Mouse (Mus musculus): ENCODE data around the gene Kcp. TPM values are rescaled to one million over a fixed set of nuclear protein-coding genes. Genes with fewer than 3 reads are reported as not detected.

Gene Kcp
- polyA plus RNA-seq, 2 experiments: 27.1 to 92.4 TPM

DNA sequence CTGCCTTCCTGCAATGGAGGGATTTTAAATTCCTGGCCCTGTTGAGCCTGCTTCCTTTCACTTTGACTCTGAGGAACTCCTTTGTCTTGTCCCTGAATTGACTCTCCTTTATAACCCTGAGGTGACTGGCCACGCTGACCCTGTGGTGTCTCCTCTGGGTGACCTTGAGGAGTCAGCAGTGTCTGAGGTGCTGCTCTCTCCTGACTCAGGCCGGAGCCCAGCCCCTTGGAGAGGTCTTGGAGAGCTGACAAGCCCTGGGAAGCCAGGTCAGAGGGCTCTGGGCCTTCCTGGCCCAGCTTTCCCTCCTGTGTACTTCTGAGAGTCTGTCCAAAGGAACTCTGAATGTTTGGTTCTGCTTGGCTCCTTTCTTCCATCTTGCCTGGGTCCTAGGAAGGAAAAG lies 33.0 kb downstream of the Kcp start:
- no peaks in the 10 kb centered on the region for H3K9me3 ChIP-seq (ENCODE audit: control insufficient read depth, low read length)
- H3K4me1 ChIP-seq (ENCODE audit: control insufficient read depth, insufficient read depth, low read length): peaks cover 3% of the 10 kb centered on the region; the same call in 1 of the 2 replicates
- H3K4me2 ChIP-seq (replicated peaks; ENCODE audit: low read depth, low read length, severe bottlenecking): no peak overlapping the region
- H3K27me3 ChIP-seq (ENCODE audit: control insufficient read depth, insufficient read depth, low read length): no peaks in the 10 kb centered on the region
- H3K4me3 ChIP-seq (replicated peaks; ENCODE audit: low read length): no peak overlapping the region
- no peak overlapping the region for H3K27ac ChIP-seq (replicated peaks; ENCODE audit: low read depth, low read length)
- DNase-seq (ENCODE audit: low spot score): no peak
- no peak for ATAC-seq (ENCODE audit: low FRiP score, low read depth)
- no peak for TF ChIP-seq POLR2A (IDR thresholded peaks at IDR 0.05; ENCODE audit: borderline replicate concordance, extremely low read depth, insufficient read depth, insufficient read length)
- 72% methylated on average over 2 of the region's 2 CpGs for WGBS
- peaks cover 13% of the 10 kb centered on the region for H3K36me3 ChIP-seq (ENCODE audit: control insufficient read depth, insufficient read depth, low read length)
- no peak overlapping the region for H3K9ac ChIP-seq (ENCODE audit: low read depth, low read length, severe bottlenecking)

DNA sequence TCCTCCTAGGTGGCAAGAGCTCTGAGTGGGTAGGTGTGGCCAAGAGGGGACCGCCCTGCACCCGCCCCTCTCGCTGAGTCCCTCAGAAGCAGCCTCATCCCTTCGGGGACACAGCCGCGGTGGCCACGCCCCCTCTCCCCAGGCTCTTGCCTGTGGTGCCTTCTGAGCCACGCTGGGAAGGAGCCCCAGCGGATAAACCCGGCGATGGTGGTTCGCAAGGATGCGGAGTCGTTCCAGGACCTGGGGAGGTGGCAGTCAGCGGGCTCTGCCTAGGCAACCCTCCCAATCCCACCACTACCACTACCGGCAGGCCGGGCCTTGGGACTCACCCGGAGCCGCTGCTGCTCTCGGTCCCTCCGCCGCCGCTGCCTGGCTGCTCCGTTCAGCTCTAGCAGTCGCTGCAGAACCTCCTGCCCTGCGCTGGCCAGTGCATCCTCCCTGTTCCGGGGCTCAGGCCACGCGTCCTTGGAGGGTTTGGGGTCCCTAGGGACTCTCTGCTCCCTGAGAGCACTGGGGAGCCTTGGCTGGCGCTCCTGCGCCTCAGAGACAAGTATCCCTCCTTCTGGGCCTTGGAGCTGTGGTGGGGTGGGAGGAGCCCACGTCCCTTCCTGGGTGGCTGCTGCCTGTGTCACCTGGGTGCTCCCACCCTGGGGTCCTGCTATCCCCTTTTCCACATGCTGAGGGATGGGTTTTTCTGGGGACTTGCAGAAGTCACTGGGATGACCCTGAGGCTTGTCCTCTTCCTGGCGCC lies 33.6 kb downstream of the Kcp start:
- Histone ChIP-seq H3K9me3 (ENCODE audit: control insufficient read depth, low read length) (no peaks in the 10 kb centered on the region), H3K4me1 (ENCODE audit: control insufficient read depth, insufficient read depth, low read length) (peaks cover 3% of the 10 kb centered on the region; the same call in 1 of the 2 replicates), H3K4me2 (replicated peaks; ENCODE audit: low read depth, low read length, severe bottlenecking) (peak overlapping the region; percentile 53), H3K36me3 (ENCODE audit: control insufficient read depth, insufficient read depth, low read length) (peaks cover 13% of the 10 kb centered on the region), H3K9ac (ENCODE audit: low read depth, low read length, severe bottlenecking) (peak overlapping the region; percentile 39), H3K27me3 (ENCODE audit: control insufficient read depth, insufficient read depth, low read length) (no peaks in the 10 kb centered on the region), H3K4me3 (replicated peaks; ENCODE audit: low read length) (peak overlapping the region; percentile 35), H3K27ac (replicated peaks; ENCODE audit: low read depth, low read length) (no peak overlapping the region)
- TF ChIP-seq POLR2A (IDR thresholded peaks at IDR 0.05; ENCODE audit: borderline replicate concordance, extremely low read depth, insufficient read depth, insufficient read length): no peak
- 4% methylated on average over 28 of the region's 33 CpGs for WGBS
- DNase-seq (ENCODE audit: low spot score): peak; percentile 68
- peak; percentile 77 for ATAC-seq (ENCODE audit: low FRiP score, low read depth)

DNA sequence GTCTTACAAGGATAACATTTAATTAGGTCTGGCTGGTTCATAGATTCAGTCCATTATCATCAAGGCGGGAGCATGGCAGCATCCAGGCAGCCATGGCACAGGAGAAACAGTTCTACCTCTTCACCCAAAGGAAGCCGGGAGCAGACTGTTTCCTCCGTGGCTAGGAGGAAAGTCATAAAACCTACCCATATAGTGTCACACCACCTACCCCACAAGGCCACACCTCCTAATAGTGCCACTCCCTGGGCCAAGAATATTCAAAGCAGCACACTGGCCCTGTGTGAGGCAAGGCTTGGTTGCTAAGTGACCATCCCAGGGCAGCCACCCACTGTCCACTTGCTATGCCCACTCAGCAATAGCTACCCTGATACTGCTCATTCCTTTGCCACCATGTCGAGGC lies 36.6 kb downstream of the Kcp start, which contains the start of gene Atp6v1fnb:
TSS of gene Atp6v1fnb (plus strand) at position 301 of the 400 bp plus-strand sequence.
- WGBS: 93% methylated on average over 4 of the region's 4 CpGs
- no peak for DNase-seq (ENCODE audit: low spot score)
- no peak for TF ChIP-seq POLR2A (IDR thresholded peaks at IDR 0.05; ENCODE audit: borderline replicate concordance, extremely low read depth, insufficient read depth, insufficient read length)
- Histone ChIP-seq H3K9ac (ENCODE audit: low read depth, low read length, severe bottlenecking) (no peak within 1 kb of the TSS), H3K4me1 (ENCODE audit: control insufficient read depth, insufficient read depth, low read length) (peaks cover 11% of the 10 kb centered on the region), H3K27me3 (ENCODE audit: control insufficient read depth, insufficient read depth, low read length) (no peaks in the 10 kb centered on the region), H3K9me3 (ENCODE audit: control insufficient read depth, low read length) (no peaks in the 10 kb centered on the region), H3K27ac (replicated peaks; ENCODE audit: low read depth, low read length) (no peak within 1 kb of the TSS), H3K4me3 (replicated peaks; ENCODE audit: low read length) (no peak within 1 kb of the TSS), H3K4me2 (replicated peaks; ENCODE audit: low read depth, low read length, severe bottlenecking) (no peak within 1 kb of the TSS), H3K36me3 (ENCODE audit: control insufficient read depth, insufficient read depth, low read length) (peaks cover 13% of the 10 kb centered on the region)
- no peak for ATAC-seq (ENCODE audit: low FRiP score, low read depth)

DNA sequence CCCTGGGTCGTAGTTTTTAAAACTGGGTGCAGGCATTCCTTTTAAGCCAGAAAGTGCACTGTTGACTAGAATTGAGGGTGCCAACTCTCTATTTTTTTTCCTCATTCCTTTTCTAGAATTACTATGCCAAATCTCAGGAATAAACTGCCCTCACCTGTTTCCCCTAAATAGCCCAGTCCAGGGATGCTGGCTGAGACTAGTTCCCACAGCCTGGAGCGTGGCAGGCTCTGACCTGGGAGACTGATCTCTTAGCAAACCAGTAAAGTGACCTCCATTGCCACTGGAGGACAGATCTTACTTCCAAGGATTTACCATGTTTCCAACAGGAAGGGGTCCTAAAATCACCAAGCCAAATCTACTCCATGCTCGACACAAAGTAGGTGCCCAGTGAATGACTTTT lies 38.9 kb downstream of the Kcp start:
- Histone ChIP-seq H3K36me3 (ENCODE audit: control insufficient read depth, insufficient read depth, low read length) (peaks cover 13% of the 10 kb centered on the region), H3K4me2 (replicated peaks; ENCODE audit: low read depth, low read length, severe bottlenecking) (peak overlapping the region; percentile 59; the same call in 1 of the 2 replicates), H3K9me3 (ENCODE audit: control insufficient read depth, low read length) (no peaks in the 10 kb centered on the region), H3K4me3 (replicated peaks; ENCODE audit: low read length) (peak overlapping the region; percentile 68; the same call in 1 of the 2 replicates), H3K4me1 (ENCODE audit: control insufficient read depth, insufficient read depth, low read length) (peaks cover 10% of the 10 kb centered on the region), H3K9ac (ENCODE audit: low read depth, low read length, severe bottlenecking) (0 out of 2 replicates have a peak overlapping the region, but pooled peaks have one; percentile 65), H3K27me3 (ENCODE audit: control insufficient read depth, insufficient read depth, low read length) (no peaks in the 10 kb centered on the region), H3K27ac (replicated peaks; ENCODE audit: low read depth, low read length) (no peak overlapping the region)
- DNase-seq (ENCODE audit: low spot score) (no peak), ATAC-seq (ENCODE audit: low FRiP score, low read depth) (no peak)
- no peak for TF ChIP-seq POLR2A (IDR thresholded peaks at IDR 0.05; ENCODE audit: borderline replicate concordance, extremely low read depth, insufficient read depth, insufficient read length)
- WGBS: 83% methylated on average over 3 of the region's 3 CpGs

DNA sequence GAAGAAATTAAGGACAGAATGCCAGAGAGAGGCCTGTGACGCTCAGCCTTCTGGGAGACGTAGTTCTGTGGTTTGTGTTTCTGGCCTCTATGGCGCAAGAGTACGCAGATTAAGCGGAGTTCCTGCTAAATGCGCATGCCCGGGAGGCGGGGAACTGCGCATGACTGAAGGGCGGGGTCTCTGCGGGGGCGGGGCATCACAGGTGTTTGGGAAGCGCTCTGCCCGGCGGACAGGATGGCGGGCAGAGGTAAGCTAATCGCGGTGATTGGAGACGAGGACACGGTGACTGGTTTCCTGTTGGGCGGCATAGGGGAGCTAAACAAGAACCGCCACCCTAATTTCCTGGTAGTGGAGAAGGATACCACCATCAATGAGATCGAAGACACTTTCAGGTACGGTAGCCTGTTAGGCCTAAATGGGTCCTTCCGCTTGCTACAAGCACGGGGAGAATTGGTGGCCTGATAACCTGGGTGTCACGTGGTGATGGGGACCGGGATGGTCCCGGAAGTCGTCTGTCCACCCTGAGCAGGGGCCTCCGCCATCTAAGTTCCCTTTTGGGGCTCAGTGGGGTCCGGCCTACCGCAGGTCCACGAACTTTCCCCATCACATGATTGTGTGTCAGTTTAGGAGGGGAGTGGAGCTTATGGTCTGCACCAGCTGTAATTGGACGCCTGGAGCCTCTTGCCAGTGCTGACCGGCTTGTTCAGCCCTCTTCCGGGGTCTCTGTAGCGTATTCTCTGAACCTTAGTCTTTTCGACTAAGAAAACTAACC lies 40.0 kb downstream of the Kcp start, which contains the start of gene Atp6v1f:
TSS of gene Atp6v1f (plus strand) at position 136 of the 772 bp plus-strand sequence.
- under 1% methylated on average over 39 of the region's 39 CpGs for WGBS
- H3K4me2 ChIP-seq (replicated peaks; ENCODE audit: low read depth, low read length, severe bottlenecking): peak within 1 kb of the TSS; percentile 59
- peaks cover 13% of the 10 kb centered on the region for H3K36me3 ChIP-seq (ENCODE audit: control insufficient read depth, insufficient read depth, low read length)
- ATAC-seq (ENCODE audit: low FRiP score, low read depth): peak; percentile 95
- H3K27ac ChIP-seq (replicated peaks; ENCODE audit: low read depth, low read length): peak within 1 kb of the TSS; percentile 46; the same call in 1 of the 2 replicates
- no peaks in the 10 kb centered on the region for H3K9me3 ChIP-seq (ENCODE audit: control insufficient read depth, low read length)
- no peak for TF ChIP-seq POLR2A (IDR thresholded peaks at IDR 0.05; ENCODE audit: borderline replicate concordance, extremely low read depth, insufficient read depth, insufficient read length)
- DNase-seq (ENCODE audit: low spot score): peak; percentile 92
- H3K9ac ChIP-seq (ENCODE audit: low read depth, low read length, severe bottlenecking): peak within 1 kb of the TSS; percentile 65
- peak within 1 kb of the TSS; percentile 68 for H3K4me3 ChIP-seq (replicated peaks; ENCODE audit: low read length)
- peaks cover 8% of the 10 kb centered on the region for H3K4me1 ChIP-seq (ENCODE audit: control insufficient read depth, insufficient read depth, low read length)
- no peaks in the 10 kb centered on the region for H3K27me3 ChIP-seq (ENCODE audit: control insufficient read depth, insufficient read depth, low read length)

Data from limb, embryonic 14.5 days (tissue).